Mouse (Mus musculus) lung, embryonic 14.5 days (tissue): Measurements from ENCODE around the gene Sidt1. TPM values are rescaled to one million over a fixed set of nuclear protein-coding genes. Genes with fewer than 3 reads are reported as not detected.
A peak's percentile ranks its signal among the peaks of the same experiment; 100 is the strongest.
"Not testable (repeated sequence)": the region's sequence is repeated elsewhere in the genome, so short reads cannot be mapped to it uniquely, and the experiment has no call there.

Experiments used
- ATAC-seq: fragments of 200-750 bp; cut with Nextera tagmentation; 2 replicates; pipeline ENCODE4 v1.8.0; 2017; ENCODE audit warnings: mild to moderate bottlenecking, moderate TSS enrichment, moderate library complexity; ENCODE audit not compliant: insufficient read depth
- DNase-seq: peaks from one replicate; pipeline ENCODE4 v3.0.0-alpha.2; 2015
- H3K27ac ChIP-seq: fragments of 300-500 bp; sonication (generic); 2 replicates; pipeline ENCODE4 v1.5.1; 2014; ENCODE audit warnings: low read depth, mild to moderate bottlenecking, moderate library complexity
- H3K27me3 ChIP-seq: fragments of 300-500 bp; sonication (generic); 2 replicates; pipeline ENCODE4 v1.6.1; 2014; ENCODE audit warnings: low read length, control low read depth; ENCODE audit not compliant: insufficient read depth
- H3K36me3 ChIP-seq: fragments of 300-500 bp; sonication (generic); 2 replicates; pipeline ENCODE4 v1.6.1; 2014; ENCODE audit warnings: control low read depth; ENCODE audit not compliant: insufficient read depth
- H3K4me1 ChIP-seq: fragments of 300-500 bp; sonication (generic); 2 replicates; pipeline ENCODE4 v1.6.1; 2014; ENCODE audit warnings: antibody characterized with exemption, control low read depth; ENCODE audit not compliant: insufficient read depth
- H3K4me2 ChIP-seq: fragments of 300-500 bp; sonication (generic); 2 replicates; pipeline ENCODE4 v1.6.1; 2014; ENCODE audit warnings: mild to moderate bottlenecking
- H3K4me3 ChIP-seq: fragments of 300-500 bp; sonication (generic); 2 replicates; pipeline ENCODE4 v1.5.1; 2014; ENCODE audit warnings: low read depth, low read length
- H3K9ac ChIP-seq: fragments of 300-500 bp; sonication (generic); 2 replicates; pipeline ENCODE4 v1.6.1; 2014
- H3K9me3 ChIP-seq: fragments of 300-500 bp; sonication (generic); 2 replicates; pipeline ENCODE4 v1.6.1; 2016; ENCODE audit warnings: low read depth, low read length, control low read depth
- CTCF ChIP-seq: IDR thresholded peaks from 2 replicates; pipeline ENCODE4 v1.5.1; 2016; ENCODE audit warnings: antibody characterized with exemption, low read depth
- WGBS: fragments of 180-500 bp; shearing (Covaris S2); extraction: QIAGEN DNeasy Blood & Tissue Kit; methylation state at CpG from one replicate; pipeline ENCODE4 v1.1.7; 2014; 5-methylcytosine and 5-hydroxymethylcytosine counted together
- polyA plus RNA-seq: library from polyadenylated mRNA; unstranded; fragments of >200 nt; fragmentation: Nextera tagmentation; extraction: Ambion mirVana; gene quantifications from 2 replicates; pipeline ENCODE4 v1.2.1, GENCODE M21; 2014

The Sidt1 gene
- polyA plus RNA-seq, 1 experiment from 2014 or later = 0.20 TPM

DNA sequence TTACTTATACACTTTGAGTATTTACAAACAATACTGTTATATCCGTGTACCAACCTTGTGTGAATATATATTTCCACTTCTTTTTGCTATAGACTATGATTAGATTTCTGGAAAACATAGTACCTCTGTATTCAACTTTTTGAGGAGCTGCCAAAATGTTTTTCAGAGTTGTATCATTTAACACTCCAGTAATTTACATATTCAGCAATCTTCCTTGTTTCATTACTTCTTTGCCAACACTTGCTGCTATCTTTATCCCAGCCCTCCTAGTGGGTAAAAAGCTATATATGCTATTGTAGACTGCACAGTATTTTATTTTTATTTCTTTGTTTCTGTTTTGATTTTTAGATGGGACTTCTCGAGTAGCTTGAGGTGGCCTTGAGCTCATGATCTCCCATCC, 29.2 kb downstream of the Sidt1 start:
- no peaks in the 10 kb centered on the region for H3K36me3 ChIP-seq
- ATAC-seq (no peak), DNase-seq (no peak)
- no peak overlapping the region for H3K4me3 ChIP-seq
- no peaks in the 10 kb centered on the region; the same call in 1 of the 2 replicates for H3K9me3 ChIP-seq
- H3K27ac ChIP-seq = no peak overlapping the region
- WGBS = 54% methylated on average over 2 of the region's 2 CpGs
- H3K4me2 ChIP-seq = no peak overlapping the region
- no peaks in the 10 kb centered on the region for H3K4me1 ChIP-seq
- no peak for TF ChIP-seq CTCF
- no peaks in the 10 kb centered on the region for H3K27me3 ChIP-seq
- H3K9ac ChIP-seq = no peak overlapping the region

DNA sequence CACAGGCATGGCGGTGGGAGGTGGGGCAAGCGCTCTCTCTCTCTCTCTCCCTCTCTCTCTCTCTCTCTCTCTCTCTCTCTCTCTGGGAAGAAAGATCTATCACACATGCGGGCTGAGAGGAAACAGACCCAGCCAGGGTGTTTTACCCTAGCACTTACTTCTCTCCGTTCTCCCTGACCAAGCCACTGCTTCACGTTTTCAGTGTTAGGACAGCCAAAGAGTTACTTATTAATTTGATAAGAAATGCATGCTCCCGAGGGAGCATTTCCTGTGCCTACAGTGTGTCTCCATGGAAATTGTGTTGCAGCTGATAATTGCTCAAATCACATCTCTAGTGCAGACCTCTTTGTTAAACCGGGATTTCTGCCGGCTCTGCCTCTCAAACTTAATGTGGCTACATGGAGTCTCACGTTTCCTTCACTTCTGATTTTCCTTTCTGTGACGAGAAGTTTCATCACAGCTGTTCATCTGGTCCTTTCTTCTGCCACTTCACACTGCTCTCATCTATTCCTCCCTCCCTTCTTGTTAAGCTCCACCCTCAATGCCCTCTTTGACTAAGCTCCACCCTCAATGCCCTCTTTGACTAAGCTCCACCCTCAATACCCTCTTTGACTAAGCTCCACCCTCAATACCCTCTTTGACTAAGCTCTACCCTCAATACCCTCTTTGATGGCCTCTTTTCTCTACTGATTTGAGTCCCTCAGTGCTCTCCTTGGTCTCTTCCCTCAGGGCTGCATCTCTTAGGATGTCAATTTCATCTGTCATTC, 30.7 kb downstream of the Sidt1 start:
- Histone ChIP-seq H3K27ac (no peak overlapping the region), H3K9ac (no peak overlapping the region), H3K4me3 (no peak overlapping the region), H3K27me3 (no peaks in the 10 kb centered on the region), H3K4me2 (no peak overlapping the region), H3K36me3 (no peaks in the 10 kb centered on the region), H3K4me1 (no peaks in the 10 kb centered on the region), H3K9me3 (no peaks in the 10 kb centered on the region; the same call in 1 of the 2 replicates)
- ATAC-seq (no peak), DNase-seq (peak; percentile 3)
- no peak for TF ChIP-seq CTCF
- WGBS = 41% methylated on average over 10 of the region's 10 CpGs

DNA sequence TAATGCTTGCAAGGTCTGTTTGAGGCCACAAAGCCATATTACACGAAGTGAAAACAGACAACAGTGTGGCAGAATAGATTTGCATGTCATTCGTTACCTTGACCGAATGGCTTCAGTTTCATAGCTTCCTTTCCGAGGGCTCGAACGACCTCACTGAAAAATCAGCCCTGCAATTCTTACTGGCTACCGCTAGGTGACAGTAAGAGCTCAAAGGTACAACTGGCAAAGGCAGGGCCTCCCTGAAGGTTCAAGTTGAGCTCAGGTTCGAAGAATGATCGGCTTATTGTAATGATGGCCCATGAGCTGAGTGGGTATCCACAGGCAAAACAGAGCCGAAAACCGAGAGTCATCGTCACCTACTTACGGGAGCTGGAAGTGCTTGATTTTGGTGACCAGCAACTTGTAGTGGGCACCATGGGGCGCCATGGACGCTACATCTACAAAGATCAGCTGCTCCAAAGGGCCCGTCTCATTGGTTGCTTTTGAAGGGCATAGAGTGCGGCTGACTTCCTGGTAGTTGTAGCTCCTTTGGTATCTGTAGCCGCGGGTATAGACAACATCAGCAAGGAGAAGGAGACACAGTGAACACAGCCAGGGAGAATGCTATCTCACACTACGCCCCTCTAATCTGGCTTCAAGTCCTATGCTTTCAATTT, 33.4 kb downstream of the Sidt1 start:
- TF ChIP-seq CTCF = peak; percentile 71
- Histone ChIP-seq H3K36me3 (no peaks in the 10 kb centered on the region), H3K9ac (no peak overlapping the region), H3K27me3 (no peaks in the 10 kb centered on the region), H3K4me2 (no peak overlapping the region), H3K4me3 (no peak overlapping the region), H3K27ac (no peak overlapping the region), H3K9me3 (no peaks in the 10 kb centered on the region; the same call in 1 of the 2 replicates), H3K4me1 (no peaks in the 10 kb centered on the region)
- WGBS = 77% methylated on average over 20 of the region's 20 CpGs
- DNase-seq = peak; percentile 26
- no peak for ATAC-seq

DNA sequence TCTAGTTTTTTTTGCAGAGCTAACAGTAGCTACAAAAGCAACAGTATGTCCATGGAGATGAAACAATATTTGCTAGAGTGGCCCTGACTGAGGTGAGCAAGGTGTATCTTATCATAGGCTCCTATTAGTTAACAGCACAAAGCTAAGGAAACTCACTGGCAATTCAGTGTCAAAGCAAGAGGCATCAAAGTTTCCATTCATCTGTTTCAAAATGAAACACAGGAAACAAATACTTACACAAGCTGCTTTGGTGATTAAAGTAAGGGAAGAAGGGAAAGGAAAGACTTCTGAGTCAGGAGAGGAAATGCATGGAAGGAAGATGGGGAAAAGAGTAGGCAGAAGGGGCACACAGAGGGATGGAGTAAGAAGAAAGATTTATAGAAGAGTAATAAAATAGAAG, 39.0 kb downstream of the Sidt1 start:
- no peak overlapping the region for H3K27ac ChIP-seq
- H3K36me3 ChIP-seq = no peaks in the 10 kb centered on the region
- DNase-seq (no peak), ATAC-seq (no peak)
- TF ChIP-seq CTCF = no peak
- H3K9ac ChIP-seq = no peak overlapping the region
- H3K9me3 ChIP-seq = no peaks in the 10 kb centered on the region
- H3K27me3 ChIP-seq = no peaks in the 10 kb centered on the region
- H3K4me1 ChIP-seq = no peaks in the 10 kb centered on the region
- no peak overlapping the region for H3K4me2 ChIP-seq
- no peak overlapping the region for H3K4me3 ChIP-seq

DNA sequence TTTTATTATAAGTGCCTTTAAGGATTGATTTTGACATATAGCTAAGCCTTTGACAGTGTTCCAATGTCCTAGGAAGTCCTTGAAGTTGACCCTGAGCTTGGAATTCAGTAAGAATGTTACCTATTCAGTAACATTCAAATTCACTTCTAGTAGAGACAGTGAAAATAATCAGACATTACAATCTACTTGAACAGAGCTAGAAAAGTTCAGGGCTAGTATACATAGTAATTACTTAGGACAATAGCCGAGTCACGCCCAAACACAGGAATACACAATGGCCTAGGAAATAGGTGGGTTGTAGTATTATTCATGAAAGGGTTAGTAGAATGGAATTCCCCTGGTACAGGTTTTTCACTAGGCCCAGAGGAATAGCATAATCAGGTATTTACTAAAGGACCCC, 40.3 kb downstream of the Sidt1 start:
- not testable (repeated sequence) for H3K9me3 ChIP-seq, H3K4me3 ChIP-seq, ATAC-seq, H3K4me2 ChIP-seq, H3K4me1 ChIP-seq, H3K36me3 ChIP-seq, H3K27ac ChIP-seq, DNase-seq, H3K9ac ChIP-seq, H3K27me3 ChIP-seq
- 90% methylated on average over 2 of the region's 2 CpGs for WGBS

DNA sequence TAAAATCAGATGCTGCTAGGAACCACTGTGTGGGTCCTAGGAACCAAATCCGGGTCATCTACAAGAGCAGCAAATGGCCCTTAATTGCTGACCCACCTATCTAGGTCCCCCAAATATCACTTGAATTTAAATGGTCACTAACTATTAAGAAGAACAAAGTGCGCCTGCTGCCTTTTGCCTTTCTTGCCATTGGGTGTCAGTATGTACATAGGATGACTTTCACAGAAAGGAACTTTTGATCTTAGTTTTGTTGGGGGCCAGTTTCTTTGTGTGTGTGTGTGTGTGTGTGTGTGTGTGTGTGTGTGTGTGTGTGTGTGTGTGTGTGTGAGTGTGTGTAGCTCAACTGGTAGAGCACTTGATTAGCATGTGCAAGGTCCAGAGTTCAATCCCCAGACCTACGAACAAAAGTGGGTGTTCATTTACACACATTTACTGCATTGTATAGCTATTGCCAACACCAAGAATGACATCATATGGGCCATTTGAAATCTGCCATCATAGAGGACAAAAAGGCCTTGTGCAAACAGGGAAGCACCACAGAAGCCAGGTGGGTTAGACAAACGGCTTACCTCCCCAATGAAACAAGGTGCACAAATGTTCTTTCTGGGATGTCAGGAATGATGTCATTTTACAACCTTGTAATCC, 43.9 kb downstream of the Sidt1 start:
- H3K4me2 ChIP-seq = no peak overlapping the region
- ATAC-seq (no peak), DNase-seq (peak; percentile 40)
- peak; percentile 38; the same call in 1 of the 2 replicates for TF ChIP-seq CTCF
- H3K9ac ChIP-seq = no peak overlapping the region
- no peak overlapping the region for H3K27ac ChIP-seq
- H3K9me3 ChIP-seq = no peaks in the 10 kb centered on the region
- no peaks in the 10 kb centered on the region for H3K36me3 ChIP-seq
- no peak overlapping the region for H3K4me3 ChIP-seq
- WGBS = 69% methylated on average over 4 of the region's 4 CpGs
- H3K4me1 ChIP-seq = no peaks in the 10 kb centered on the region
- no peaks in the 10 kb centered on the region for H3K27me3 ChIP-seq

DNA sequence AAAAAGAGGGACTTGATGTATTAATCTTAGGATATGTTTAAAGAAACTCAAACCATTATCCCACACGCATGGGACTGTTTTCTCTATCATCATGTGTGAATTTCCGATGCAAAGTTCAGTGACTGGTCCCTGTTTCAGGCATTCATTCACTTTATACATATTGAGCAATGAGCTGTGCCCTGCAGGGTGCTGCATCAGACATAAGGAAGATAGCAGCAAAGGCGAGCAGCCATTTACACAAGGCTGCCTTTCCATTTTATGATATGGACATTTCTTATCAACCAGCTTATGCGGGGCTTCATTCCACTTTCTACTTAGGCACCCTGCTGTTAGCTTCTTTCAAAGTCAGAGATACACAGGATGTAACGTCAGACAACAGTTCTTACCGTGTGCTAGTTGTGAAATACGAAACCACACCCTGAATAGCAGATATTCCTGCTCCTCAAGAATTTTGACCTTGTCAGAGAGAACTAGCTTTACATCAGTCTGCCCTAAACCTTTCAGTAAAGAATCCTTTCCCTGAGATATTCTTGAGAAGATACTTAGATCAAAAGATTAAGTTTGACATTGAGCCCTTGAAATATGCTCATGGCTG, 45.5 kb downstream of the Sidt1 start:
- Histone ChIP-seq H3K27me3 (no peaks in the 10 kb centered on the region), H3K27ac (no peak overlapping the region), H3K36me3 (no peaks in the 10 kb centered on the region), H3K4me2 (no peak overlapping the region), H3K9ac (no peak overlapping the region), H3K4me3 (no peak overlapping the region), H3K4me1 (no peaks in the 10 kb centered on the region), H3K9me3 (no peaks in the 10 kb centered on the region)
- DNase-seq (no peak), ATAC-seq (no peak)
- WGBS = 41% methylated on average over 7 of the region's 7 CpGs
- no peak for TF ChIP-seq CTCF
